Mouse (Mus musculus): ENCODE results near the gene Sgf29. TPM values are rescaled to one million over a fixed set of nuclear protein-coding genes. Genes with fewer than 3 reads are reported as not detected.

The Sgf29 gene
- polyA plus RNA-seq, 1 experiment = 68.8 TPM

DNA sequence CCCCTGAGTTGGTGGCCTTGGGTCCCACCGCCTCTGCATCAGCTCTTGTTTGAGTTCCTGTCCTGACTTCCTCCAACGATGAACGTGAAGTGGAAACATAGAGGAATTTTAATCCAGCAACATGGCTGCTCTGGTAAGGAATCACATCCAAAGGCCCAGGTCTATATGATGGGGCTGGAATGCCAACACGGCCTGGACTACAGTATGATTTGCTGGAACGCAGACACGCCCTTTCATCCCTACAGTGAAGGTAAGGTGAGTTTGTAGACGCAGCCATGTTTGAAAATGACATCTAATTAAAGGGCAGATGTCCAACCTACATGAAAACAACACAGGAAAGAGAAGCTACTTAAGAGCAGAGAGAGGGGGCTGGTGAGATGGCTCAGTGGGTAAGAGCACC, 44.7 kb downstream of the Sgf29 start:
- TF ChIP-seq GATA1 (IDR thresholded peaks at IDR 0.05; ENCODE audit: low read length) = no peak

DNA sequence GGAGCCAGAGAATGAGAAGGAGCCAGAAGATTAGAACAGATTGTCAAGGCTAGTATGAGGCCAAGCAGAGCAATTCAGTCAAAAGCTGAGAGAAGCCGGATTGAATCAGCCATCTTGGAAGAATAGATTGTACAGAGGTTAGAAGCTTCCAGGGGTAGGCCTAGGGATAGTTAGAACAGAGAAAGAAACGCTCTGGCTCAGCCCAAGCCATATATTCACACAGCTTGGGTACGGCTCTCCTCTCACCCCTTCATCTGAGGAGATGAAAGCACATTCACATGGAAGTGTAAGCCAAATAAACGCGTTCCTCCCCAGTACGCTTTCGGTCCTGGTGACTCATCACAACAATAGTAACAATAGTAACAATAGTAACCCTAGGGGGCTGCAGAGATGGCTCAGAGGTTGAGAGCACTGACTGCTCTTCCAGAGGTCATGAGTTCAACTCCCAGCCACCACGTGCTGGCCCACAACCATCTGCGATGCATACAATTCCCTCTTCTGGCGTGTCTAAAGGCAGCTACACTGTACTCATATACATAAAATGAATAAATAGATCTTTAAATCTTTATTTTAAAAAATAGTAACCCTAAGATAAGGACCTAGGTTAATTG, 45.4 kb downstream of the Sgf29 start:
- no peak for TF ChIP-seq GATA1 (IDR thresholded peaks at IDR 0.05; ENCODE audit: low read length)

DNA sequence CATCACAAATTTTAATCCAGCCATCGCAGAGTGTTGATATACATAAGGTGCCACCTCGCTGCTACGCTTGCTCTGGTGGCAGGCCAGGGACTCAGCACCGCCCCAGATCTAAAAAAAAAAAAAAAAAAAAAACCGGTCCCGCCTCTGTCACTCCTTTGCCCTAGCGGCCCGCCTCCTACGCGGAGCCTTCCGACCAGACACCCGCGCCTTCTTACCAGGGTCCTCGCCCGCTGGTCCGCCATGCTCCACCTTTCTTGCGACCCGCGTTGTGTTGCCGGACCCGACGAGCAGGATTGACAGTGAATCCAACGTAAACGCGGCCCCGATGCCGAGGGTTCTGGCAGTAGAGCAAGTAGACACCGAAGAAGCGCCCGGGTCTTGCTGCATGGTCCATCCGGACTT, 46.1 kb downstream of the Sgf29 start, which contains the start of gene Bola2:
Gene Bola2 (plus strand): TSS at position 192 of the 402 bp plus-strand sequence.
- TF ChIP-seq GATA1 (IDR thresholded peaks at IDR 0.05; ENCODE audit: low read length) = no peak

DNA sequence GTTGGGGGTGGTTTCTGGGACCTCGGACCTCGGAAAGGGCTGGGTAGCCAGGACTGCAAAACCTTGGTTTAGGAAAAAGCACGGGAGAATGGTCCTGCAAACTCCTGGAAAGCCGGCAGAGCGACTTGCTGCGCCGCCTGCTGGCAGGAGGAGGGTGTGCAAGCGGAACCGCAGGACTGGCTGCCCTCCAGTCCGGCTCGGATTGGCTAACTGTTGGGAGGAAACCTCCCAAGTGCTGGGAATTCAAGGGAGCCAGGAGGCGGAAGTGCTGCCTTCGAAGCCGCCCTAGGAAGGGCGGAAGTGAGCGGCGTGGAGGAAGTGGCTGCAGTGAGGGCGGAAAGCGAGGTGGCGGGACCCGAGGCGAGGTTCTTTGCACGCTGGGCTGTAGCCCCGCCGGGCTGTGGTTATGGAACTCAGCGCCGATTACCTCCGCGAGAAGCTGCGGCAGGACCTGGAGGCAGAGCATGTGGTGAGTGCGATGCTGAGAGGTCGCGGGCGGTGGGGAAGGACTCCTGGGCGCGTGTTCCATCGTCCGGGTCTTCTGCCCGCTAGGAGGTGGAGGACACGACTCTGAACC, 46.6 kb downstream of the Sgf29 start, which contains the start of gene Slx1b:
Gene Slx1b (minus strand): TSS at position 154 of the 577 bp plus-strand sequence.
- no peak for TF ChIP-seq GATA1 (IDR thresholded peaks at IDR 0.05; ENCODE audit: low read length)

DNA sequence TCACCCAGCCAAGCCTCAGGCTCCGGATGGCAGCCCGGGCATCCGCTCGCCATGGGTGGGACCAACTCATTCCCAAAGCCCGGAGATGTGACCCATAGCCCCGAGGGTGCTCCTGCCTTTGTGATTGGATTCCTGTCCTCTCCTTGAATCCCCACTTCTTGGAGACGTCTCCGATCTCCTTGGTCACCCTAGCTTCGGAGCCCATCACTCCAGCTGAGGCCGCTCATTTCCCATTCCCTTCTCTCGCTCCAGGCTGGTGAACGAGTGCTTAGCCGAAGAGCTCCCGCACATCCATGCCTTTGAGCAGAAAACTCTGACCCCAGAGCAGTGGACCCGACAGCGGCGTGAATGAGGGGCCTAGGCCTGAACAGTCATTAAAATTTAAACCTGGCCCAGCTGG, 47.2 kb downstream of the Sgf29 start:
- TF ChIP-seq GATA1 (IDR thresholded peaks at IDR 0.05; ENCODE audit: low read length) = no peak

DNA sequence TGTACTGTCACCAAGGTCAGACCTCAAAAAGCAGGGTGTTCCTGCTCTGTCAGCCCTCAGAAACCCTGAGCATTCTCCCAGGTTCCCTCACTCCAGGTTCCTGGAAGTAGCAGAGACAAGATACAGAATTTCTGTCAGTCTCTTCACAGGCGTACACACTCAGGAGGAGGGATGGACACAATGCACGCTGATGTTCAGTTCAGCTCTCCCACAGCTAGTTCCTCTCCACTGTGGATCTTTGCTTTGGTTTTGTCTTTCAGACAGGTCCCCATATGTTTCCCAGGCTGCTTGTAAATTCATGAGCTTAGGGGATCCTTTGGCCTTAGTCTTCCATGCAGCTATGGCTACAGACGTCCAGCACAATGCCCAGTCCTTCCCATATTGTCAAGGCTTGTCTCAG, 47.8 kb downstream of the Sgf29 start:
- TF ChIP-seq GATA1 (IDR thresholded peaks at IDR 0.05; ENCODE audit: low read length) = no peak

DNA sequence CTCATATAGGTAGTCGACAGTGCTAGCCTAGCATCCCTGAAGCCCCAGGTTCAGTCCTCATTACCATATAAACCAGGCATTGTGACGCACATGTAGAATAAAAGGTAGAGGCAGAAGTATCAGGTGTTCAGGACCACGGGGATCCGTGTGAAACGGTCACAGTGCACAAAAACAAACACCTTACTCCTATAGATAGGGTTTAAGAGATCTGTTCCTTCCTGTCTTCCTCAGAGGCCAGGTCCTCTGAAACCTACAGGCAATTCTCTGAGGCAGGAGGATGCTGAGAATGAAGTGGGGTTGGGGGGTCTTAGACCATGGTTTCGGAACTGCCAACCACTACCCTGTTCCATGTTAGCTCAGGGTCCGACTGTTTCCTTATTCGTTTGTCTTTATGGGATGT, 48.7 kb downstream of the Sgf29 start:
- TF ChIP-seq GATA1 (IDR thresholded peaks at IDR 0.05; ENCODE audit: low read length) = no peak

DNA sequence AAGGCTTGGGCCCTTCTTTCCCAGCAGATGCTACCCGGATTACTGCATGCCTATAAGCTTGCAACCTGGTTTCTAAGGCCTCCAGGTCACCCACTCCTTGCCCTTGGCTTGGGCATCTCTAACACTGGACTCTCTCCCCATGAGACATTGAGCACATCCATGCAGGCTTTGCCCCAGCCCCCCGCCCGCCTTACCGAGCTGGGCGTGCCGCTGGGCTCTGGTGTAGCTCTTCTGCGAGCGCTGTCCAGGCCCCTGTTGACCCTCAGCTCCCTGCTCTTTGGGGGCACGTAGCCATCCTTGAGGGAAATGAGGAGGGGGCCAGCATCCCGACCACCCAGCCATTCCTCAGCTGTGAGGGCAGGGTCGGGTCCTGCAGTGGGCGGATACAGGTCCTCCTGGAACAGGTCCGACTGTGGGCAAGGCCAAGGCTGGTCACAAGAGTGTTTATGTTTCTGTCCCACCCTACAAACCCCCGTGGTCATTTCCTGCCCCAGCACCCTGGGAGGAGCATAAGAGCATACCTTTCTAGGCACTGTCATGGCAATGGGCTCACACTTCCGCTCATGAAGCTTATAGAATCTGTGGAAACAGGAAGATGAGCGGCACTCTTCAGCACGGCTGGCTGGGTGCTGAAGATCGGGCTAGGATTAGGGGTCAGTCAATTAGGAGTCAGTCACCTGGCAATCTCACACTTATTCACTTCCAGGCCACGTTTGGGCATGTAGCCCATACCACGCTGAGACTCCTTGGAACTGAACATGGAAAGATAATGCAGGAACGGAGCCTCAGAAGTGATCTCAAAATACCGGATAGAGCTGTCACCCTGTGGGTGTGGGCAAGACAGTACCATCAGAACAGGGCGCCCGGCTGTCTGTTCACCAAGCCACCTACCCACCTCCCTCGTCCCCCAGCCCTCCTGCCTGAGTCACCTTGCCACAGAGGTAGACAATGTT, 51.2 kb downstream of the Sgf29 start:
- no peak for TF ChIP-seq GATA1 (IDR thresholded peaks at IDR 0.05; ENCODE audit: low read length)

DNA sequence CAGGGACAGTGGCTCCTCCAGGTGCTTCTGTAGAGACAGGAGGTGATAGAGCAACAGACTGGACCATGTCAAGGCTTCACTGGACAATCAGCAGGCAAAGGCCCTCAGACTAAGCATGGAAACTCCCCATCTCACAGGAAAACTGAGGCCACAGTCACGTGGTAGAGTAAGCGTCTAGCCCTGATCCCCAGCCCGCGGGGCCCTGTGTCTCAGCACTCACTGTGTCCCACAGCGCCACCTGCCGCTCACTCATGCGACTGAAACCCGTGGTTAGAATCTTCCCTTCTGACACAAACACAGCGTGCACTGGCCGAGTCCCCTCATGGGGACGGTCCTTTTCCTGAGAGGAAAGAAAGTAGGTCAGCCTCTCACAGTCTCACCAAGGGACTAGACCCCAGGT, 52.0 kb downstream of the Sgf29 start:
- no peak for TF ChIP-seq GATA1 (IDR thresholded peaks at IDR 0.05; ENCODE audit: low read length)

DNA sequence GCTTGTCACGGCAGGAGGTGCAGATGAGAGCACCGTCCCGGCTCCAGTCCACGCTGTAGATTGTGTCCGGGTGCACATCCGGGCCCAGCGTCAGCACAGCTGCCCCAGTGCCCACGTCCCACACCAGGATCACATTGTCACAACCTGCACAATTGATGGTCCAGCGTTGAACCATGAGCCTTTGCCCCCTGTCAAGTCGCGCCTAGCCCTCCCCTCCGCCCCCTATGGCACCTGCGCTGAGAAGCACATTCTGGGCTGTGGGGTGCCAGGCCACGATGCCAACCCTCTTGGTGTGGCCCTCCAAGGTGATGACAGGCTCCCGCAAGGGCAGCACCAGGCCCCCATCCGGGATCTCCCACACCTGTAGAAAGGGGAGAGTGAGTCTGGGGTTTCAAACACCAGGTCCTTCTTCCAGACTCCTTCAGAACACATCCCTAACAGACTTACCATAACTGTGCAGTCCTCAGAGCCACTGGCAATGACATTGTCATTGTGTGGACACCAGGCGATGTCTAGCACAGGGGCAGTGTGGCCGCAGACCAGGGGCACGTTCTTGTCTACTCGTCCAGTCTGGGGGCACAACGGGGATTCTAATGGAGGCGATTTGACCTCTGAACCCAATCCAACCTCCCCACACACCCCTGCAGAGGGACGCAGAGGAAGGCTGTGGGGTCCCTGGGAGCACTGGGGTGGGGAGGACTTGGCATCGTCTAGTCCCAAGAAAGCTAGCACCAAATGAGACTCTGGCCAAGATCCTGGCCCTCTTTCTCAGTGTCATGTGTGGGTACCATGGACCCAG, 52.6 kb downstream of the Sgf29 start:
- no peak for TF ChIP-seq GATA1 (IDR thresholded peaks at IDR 0.05; ENCODE audit: low read length)

DNA sequence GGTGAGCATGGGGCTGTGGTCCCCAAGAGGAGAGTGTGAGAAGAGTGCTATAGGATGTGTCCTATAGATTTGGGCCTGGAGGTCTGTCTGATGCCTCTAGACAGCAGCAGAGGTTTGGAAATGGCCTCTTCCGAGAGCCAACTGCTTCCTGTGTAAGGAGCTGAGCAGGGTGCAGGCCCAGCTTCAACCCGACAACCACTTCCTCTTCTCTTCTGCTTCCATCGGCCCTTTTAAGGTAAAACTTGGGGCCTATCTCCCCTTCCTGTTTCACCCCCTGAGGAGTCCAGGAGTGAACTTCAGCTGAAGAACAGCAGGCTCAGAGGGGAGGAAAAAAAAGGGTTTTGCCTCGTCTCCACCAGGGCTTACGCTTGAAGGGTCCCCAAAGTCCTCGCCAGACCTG, 53.2 kb downstream of the Sgf29 start:
- TF ChIP-seq GATA1 (IDR thresholded peaks at IDR 0.05; ENCODE audit: low read length) = no peak

DNA sequence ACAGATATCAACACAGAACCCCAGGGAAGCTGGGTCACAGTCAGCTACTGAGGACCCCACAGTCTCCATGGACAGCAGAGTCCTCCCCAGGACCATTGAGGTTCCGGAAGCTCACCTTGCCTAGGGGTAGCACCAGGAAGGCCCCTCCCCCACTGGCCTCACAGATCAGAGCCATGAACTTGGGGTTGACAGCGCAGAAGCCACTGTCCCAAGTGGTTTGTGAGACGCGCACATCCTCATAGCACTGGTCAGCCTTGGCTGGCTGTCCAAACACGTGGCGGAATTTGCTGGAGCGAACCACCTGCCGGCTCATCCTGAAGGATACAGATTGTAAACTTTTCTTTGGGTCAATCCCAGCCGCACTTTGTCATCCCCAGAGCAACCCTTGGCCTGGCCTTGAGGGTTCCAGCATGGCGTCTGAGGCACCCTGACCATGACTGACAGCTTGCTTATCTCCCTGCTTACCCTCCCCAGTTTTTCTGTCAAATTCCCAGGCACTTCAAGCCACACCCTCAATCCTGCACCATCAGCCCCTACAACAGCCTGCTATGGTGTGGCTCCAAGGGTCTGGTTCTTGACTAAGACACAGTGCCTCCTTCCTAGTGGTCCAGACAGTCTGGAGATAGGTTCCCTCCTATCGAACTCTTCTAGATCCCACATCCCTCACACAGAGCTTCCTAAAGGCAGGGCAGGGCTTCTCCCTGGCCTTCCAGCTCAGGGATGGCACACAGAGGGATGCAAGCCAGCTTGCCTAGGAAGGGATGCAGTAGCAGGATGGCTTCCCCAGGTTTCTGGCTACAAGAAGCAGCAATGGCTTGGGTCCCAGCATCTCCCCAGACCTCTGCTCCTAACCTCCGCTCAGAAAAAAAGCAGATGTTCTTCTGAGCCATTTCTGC, 54.0 kb downstream of the Sgf29 start:
- TF ChIP-seq GATA1 (IDR thresholded peaks at IDR 0.05; ENCODE audit: low read length) = no peak

DNA sequence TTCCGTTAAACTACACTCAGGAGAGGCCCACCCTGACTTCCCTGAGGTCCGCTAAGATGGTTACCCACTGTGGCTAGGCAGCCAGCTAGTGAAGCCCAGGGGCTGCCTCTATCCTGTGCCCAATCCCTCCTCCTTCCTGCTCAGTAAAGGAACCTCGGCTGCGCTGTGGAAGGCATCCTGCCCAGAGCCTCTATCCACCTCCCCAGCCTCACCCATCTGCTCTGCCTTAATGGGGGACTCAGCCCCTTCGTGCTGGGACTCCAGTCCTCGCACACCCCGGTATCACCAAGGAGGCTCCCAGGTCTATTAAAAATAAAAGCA, 54.6 kb downstream of the Sgf29 start:
- no peak for TF ChIP-seq GATA1 (IDR thresholded peaks at IDR 0.05; ENCODE audit: low read length)

DNA sequence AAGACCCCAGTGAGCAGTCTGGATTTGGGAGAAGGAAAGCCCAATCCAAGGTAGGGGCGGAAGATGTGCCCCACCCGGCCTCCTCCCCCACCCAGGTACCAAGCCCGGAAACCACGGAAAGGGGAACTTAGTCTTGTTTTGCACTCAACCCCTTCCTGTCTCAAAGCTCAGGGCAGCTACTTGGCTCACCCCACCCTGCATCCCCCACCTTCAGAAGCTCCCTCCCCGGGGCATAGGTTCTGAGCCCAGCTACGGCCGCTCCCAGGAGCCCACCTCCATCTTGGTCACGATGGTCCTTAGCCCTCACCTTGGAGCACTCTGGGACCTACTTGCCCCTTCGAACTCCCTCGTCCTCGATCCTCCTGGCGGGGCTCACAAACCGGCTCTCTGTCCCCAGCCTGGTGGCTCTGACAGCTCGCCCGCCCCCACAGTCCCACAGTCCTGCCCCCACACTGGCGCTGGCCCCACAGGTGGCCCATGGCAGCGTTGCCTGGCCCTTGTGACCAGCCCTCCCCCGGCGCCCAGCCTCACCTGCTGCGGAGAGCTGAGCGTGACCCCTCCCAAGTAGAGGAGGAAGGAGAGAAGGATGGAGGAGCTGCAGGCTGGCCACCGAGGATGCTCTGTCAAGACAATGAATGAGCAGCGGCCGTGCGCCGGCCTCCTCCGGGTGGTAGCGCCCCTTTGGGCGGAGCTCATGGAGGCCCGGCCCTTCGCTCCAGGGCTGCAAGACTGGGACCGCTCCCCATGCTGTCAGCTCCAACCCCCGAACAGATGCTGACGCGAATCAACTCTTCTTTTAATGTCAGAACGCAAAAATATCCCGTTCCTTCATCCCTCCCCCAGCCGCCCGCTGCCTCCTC, 55.2 kb downstream of the Sgf29 start:
- TF ChIP-seq GATA1 (IDR thresholded peaks at IDR 0.05; ENCODE audit: low read length) = no peak

Measured in G1E-ER4 (cell line).